Mouse (Mus musculus): Measurements from ENCODE around the gene Fbxo31. TPM values are rescaled to one million over a fixed set of nuclear protein-coding genes. Genes with fewer than 3 reads are reported as not detected.

Fbxo31 gene
- 10.8 and 11.8 TPM in 2 replicates for polyA plus RNA-seq (2015; fragmentation: Nextera tagmentation; extraction: Ambion mirVana)

DNA sequence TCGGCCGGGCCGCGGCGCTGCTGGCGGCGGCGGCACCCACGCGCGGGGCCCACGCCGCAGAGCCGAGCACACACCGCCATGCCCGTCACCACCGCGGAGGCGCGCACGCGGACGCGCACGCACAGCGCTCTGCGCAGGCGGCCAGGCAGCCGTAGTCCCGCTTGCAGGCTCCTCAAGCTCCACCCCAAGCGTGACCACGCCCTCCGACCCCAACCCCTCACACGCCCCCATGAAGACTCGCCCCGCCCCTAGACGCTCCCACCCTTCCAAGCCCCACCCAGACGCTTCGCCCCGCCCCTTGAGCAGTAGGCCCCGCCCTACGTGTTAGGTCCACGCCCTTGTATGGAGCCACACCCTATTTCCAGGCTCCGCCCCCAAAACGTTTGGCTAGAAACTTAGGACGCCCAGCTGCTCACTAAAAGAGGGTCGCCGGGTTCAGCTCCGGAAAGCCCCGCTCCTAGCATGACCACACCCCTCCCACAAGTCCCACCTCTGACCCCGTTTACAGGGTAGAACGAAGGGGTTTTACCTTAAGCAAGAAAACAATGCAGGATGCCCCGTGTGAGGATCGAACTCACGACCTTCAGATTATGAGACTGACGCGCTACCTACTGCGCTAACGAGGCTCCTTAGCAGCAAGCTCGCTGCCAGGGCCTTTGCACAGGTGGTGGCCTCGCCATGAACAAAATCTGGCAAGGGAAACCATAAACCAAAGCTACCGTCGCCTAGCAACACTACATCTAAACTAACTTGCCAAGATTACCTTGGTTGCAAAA is at the start of gene Fbxo31:
Gene Fbxo31, minus strand, starts transcription at position 131 of the 776 bp plus-strand sequence.
- Histone ChIP-seq H3K27me3 (ENCODE audit: control insufficient read depth, insufficient read depth, low read length) (no peaks in the 10 kb centered on the region), H3K4me3 (ENCODE audit: low read length) (peak within 1 kb of the TSS; percentile 93), H3K4me1 (ENCODE audit: control insufficient read depth, insufficient read depth, low read length) (peaks cover 12% of the 10 kb centered on the region), H3K4me2 (ENCODE audit: low read depth, low read length) (peak within 1 kb of the TSS; percentile 94), H3K9ac (ENCODE audit: low read length) (peak within 1 kb of the TSS; percentile 94), H3K27ac (ENCODE audit: low read length) (peak within 1 kb of the TSS; percentile 50), H3K36me3 (ENCODE audit: control insufficient read depth, insufficient read depth) (no peaks in the 10 kb centered on the region), H3K9me3 (replicated peaks; ENCODE audit: control insufficient read depth, low read length) (no peaks in the 10 kb centered on the region)
- ATAC-seq (replicated peaks; ENCODE audit: extremely low read depth, insufficient read depth, low FRiP score): peak; percentile 91
- WGBS: 1% methylated on average over 55 of the region's 63 CpGs

DNA sequence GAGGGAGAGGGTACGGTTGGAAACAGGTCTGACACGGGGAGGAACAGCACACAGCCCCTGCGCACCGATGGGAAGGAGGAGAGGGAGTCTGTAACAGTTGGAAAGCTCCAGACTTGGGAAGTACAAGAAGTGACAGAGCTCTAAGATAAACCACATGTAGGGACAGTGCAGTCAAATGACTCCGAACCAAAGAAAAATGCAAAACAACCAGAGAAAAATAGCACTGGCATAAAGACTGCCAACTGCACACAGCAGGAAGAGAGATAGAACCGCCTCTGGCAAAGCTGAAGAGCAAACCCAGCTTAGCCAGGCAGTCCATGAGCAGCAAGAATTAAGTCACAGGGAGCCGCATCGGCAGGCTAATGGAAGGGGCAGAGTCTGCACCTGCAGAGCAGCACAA is 44.4 kb upstream of the Fbxo31 start:
- WGBS: 85% methylated on average over 8 of the region's 8 CpGs
- Histone ChIP-seq H3K4me3 (ENCODE audit: low read length) (no peak overlapping the region), H3K9ac (ENCODE audit: low read length) (no peak overlapping the region), H3K4me1 (ENCODE audit: control insufficient read depth, insufficient read depth, low read length) (peaks cover 47% of the 10 kb centered on the region), H3K9me3 (replicated peaks; ENCODE audit: control insufficient read depth, low read length) (no peaks in the 10 kb centered on the region), H3K36me3 (ENCODE audit: control insufficient read depth, insufficient read depth) (peaks cover 4% of the 10 kb centered on the region), H3K27me3 (ENCODE audit: control insufficient read depth, insufficient read depth, low read length) (no peaks in the 10 kb centered on the region), H3K27ac (ENCODE audit: low read length) (no peak overlapping the region), H3K4me2 (ENCODE audit: low read depth, low read length) (no peak overlapping the region)
- ATAC-seq (replicated peaks; ENCODE audit: extremely low read depth, insufficient read depth, low FRiP score): no peak

DNA sequence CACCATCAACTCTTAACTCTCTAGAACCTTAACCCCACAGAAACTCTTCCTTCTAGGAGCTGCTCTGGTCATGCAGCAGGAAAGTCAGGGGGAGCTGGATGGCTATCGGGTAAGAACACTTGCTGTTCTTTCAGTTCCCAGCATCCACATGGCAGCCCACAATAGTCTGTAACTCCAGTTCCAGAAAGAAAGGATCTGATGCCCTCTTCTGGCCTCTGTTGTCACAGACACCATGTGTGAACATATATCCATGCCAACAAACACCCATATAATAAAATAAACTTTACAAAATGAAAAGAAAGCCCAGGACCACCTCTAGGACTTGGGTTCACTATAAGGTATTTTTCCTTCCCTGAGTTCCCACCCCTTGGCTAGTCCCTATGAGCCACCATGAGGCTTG is 43.3 kb upstream of the Fbxo31 start:
- no peaks in the 10 kb centered on the region; the same call in 1 of the 2 replicates for H3K27me3 ChIP-seq (ENCODE audit: control insufficient read depth, insufficient read depth, low read length)
- 65% methylated on average over 1 of the region's 1 CpGs for WGBS
- H3K27ac ChIP-seq (ENCODE audit: low read length): no peak overlapping the region
- no peak overlapping the region for H3K9ac ChIP-seq (ENCODE audit: low read length)
- no peak overlapping the region for H3K4me3 ChIP-seq (ENCODE audit: low read length)
- no peak for ATAC-seq (replicated peaks; ENCODE audit: extremely low read depth, insufficient read depth, low FRiP score)
- H3K4me1 ChIP-seq (ENCODE audit: control insufficient read depth, insufficient read depth, low read length): peaks cover 50% of the 10 kb centered on the region
- no peaks in the 10 kb centered on the region for H3K9me3 ChIP-seq (replicated peaks; ENCODE audit: control insufficient read depth, low read length)
- H3K4me2 ChIP-seq (ENCODE audit: low read depth, low read length): no peak overlapping the region
- peaks cover 4% of the 10 kb centered on the region for H3K36me3 ChIP-seq (ENCODE audit: control insufficient read depth, insufficient read depth)

DNA sequence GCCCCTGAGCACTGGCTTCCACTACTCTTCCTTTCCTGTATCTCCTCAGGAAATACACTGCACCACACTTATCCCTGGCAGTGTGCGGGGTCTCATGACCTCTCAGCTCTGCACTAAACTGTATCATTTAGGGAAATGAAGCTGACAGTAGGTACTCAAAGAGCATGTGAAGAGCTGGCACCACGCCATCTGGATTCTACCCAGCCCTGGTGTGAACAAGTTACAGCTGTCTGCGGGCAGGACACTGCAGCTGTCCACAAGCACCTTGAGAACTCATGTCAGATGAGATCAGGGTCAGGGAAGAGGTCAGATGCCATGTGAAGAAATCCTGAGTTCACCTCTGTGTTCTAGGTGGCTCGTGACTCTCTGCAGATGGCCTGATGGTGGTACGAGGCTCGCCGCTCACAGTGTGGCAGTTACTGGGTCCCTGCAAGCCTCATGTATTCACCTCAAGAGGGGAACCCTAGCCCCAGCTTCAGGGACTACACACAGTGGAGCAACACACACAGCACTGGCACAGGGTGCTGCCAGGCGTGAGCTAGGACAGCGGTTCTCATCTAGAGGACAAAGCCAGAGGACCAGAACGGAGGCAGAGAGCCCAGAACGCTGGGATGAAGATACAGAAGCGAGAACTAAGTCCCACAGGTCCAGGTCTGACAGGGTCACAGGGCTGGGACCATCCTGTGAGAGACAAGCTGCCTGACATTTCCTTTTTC is 42.4 kb upstream of the Fbxo31 start:
- Histone ChIP-seq H3K27me3 (ENCODE audit: control insufficient read depth, insufficient read depth, low read length) (no peaks in the 10 kb centered on the region; the same call in 1 of the 2 replicates), H3K9ac (ENCODE audit: low read length) (no peak overlapping the region), H3K36me3 (ENCODE audit: control insufficient read depth, insufficient read depth) (peaks cover 4% of the 10 kb centered on the region), H3K4me3 (ENCODE audit: low read length) (no peak overlapping the region), H3K4me2 (ENCODE audit: low read depth, low read length) (no peak overlapping the region), H3K4me1 (ENCODE audit: control insufficient read depth, insufficient read depth, low read length) (peaks cover 42% of the 10 kb centered on the region), H3K9me3 (replicated peaks; ENCODE audit: control insufficient read depth, low read length) (no peaks in the 10 kb centered on the region), H3K27ac (ENCODE audit: low read length) (peak overlapping the region; percentile 15; the same call in 1 of the 2 replicates)
- no peak; the same call in 1 of the 2 replicates for ATAC-seq (replicated peaks; ENCODE audit: extremely low read depth, insufficient read depth, low FRiP score)
- WGBS: 47% methylated on average over 12 of the region's 12 CpGs

DNA sequence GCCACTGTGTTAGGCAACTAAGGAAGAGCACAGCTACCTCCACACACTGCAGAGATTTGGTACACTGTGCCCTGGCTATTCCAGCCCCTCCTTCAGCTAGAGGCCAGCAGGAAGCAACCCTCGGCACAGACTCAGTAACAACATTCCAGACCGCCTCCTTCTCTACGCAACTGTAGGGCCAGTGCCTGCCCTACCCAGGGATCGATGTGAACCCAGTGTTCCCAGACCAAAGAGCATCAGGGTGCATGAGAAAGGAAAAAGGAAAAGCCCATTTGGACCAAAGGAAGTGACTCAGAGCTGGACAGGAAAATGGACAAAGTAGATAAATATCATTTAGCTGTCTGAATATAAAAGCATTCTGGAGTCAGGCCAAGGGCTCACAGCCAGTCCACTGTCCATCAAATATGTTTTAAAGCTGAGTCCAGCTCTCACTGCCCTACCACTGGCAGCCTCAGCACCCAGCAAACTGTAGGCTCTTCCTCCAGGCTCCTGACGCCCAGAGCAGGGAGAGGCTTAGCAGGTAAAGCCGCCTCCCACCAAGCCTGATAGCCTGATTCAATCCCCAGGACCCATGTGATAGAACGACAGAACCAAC is 40.9 kb upstream of the Fbxo31 start:
- 26% methylated on average over 7 of the region's 7 CpGs for WGBS
- no peak overlapping the region for H3K4me3 ChIP-seq (ENCODE audit: low read length)
- 0 out of 2 replicates have a peak overlapping the region, but pooled peaks have one; percentile 11 for H3K9ac ChIP-seq (ENCODE audit: low read length)
- no peaks in the 10 kb centered on the region for H3K9me3 ChIP-seq (replicated peaks; ENCODE audit: control insufficient read depth, low read length)
- peak overlapping the region; percentile 8; the same call in 1 of the 2 replicates for H3K4me2 ChIP-seq (ENCODE audit: low read depth, low read length)
- ATAC-seq (replicated peaks; ENCODE audit: extremely low read depth, insufficient read depth, low FRiP score): peak; percentile 84
- H3K36me3 ChIP-seq (ENCODE audit: control insufficient read depth, insufficient read depth): peaks cover 4% of the 10 kb centered on the region
- H3K27me3 ChIP-seq (ENCODE audit: control insufficient read depth, insufficient read depth, low read length): no peaks in the 10 kb centered on the region; the same call in 1 of the 2 replicates
- peak overlapping the region; percentile 86 for H3K27ac ChIP-seq (ENCODE audit: low read length)
- peaks cover 38% of the 10 kb centered on the region for H3K4me1 ChIP-seq (ENCODE audit: control insufficient read depth, insufficient read depth, low read length)

DNA sequence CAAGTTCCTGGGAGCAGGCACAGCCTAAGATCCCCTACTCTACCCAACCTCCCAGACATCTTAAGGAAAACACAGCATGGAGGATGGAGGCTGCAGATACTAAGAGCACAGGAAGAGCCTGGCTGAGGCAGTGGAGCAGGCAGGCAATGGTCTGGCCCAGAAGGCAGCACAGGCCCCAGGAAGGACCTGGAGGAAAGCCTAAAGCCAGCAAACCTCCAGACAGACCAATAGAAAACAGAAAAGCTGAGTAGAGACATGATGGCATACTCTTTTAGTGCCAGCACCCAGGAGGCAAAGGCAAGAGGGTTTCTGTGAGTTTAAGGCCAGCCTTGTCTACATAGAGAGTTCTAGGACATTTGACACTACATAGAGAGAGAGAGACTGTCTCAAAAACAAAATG is 34.8 kb upstream of the Fbxo31 start:
- Histone ChIP-seq H3K9me3 (replicated peaks; ENCODE audit: control insufficient read depth, low read length) (no peaks in the 10 kb centered on the region), H3K4me1 (ENCODE audit: control insufficient read depth, insufficient read depth, low read length) (peaks cover 7% of the 10 kb centered on the region), H3K27ac (ENCODE audit: low read length) (no peak overlapping the region), H3K9ac (ENCODE audit: low read length) (no peak overlapping the region), H3K27me3 (ENCODE audit: control insufficient read depth, insufficient read depth, low read length) (no peaks in the 10 kb centered on the region; the same call in 1 of the 2 replicates), H3K4me2 (ENCODE audit: low read depth, low read length) (no peak overlapping the region), H3K36me3 (ENCODE audit: control insufficient read depth, insufficient read depth) (peaks cover 15% of the 10 kb centered on the region), H3K4me3 (ENCODE audit: low read length) (no peak overlapping the region)
- ATAC-seq (replicated peaks; ENCODE audit: extremely low read depth, insufficient read depth, low FRiP score): no peak

DNA sequence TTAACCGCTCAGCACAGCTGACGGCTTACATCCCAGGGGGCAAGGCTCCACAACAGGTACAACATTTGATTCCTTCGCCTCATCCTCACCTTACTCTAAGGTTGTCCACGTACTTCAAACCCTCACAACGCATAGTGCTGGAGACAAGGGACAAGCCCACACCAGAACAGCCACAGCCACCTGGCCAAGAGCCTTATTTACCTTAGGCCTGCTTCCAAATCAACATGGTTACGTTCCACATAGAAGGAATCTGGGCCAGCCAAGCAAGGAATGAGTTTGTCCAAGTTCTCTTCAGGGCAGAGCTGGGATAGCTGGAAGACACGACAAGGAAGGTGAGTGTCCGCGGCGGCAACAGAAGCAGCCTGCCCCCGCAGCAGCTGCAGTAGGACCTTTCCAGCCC is 31.3 kb upstream of the Fbxo31 start:
- H3K4me1 ChIP-seq (ENCODE audit: control insufficient read depth, insufficient read depth, low read length): no peaks in the 10 kb centered on the region
- 86% methylated on average over 11 of the region's 11 CpGs for WGBS
- no peak overlapping the region for H3K4me3 ChIP-seq (ENCODE audit: low read length)
- H3K27me3 ChIP-seq (ENCODE audit: control insufficient read depth, insufficient read depth, low read length): no peaks in the 10 kb centered on the region
- no peaks in the 10 kb centered on the region for H3K9me3 ChIP-seq (replicated peaks; ENCODE audit: control insufficient read depth, low read length)
- no peak overlapping the region for H3K9ac ChIP-seq (ENCODE audit: low read length)
- H3K36me3 ChIP-seq (ENCODE audit: control insufficient read depth, insufficient read depth): peaks cover 33% of the 10 kb centered on the region
- no peak for ATAC-seq (replicated peaks; ENCODE audit: extremely low read depth, insufficient read depth, low FRiP score)
- H3K27ac ChIP-seq (ENCODE audit: low read length): no peak overlapping the region
- no peak overlapping the region for H3K4me2 ChIP-seq (ENCODE audit: low read depth, low read length)

DNA sequence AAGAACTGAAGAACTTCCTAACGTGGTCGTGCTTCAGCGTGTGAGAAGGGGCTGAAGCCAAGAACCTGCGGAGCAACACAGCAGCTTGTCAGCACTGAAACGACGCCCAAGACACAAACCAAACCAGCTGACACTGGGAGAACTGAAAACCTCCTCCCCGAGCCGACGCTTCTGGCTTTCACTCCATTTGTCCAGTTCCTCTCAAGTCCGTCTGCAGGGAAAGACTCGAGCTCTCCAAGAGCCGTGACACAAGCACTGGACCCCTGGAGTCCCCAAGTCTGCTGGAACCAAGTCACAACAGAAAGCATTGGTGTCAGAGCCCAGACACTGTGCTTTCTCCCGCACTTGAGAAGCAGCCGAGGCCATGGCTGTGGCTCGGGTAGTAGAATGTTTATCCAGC is 30.6 kb upstream of the Fbxo31 start:
- Histone ChIP-seq H3K36me3 (ENCODE audit: control insufficient read depth, insufficient read depth) (peaks cover 40% of the 10 kb centered on the region), H3K4me3 (ENCODE audit: low read length) (no peak overlapping the region), H3K9ac (ENCODE audit: low read length) (no peak overlapping the region)

DNA sequence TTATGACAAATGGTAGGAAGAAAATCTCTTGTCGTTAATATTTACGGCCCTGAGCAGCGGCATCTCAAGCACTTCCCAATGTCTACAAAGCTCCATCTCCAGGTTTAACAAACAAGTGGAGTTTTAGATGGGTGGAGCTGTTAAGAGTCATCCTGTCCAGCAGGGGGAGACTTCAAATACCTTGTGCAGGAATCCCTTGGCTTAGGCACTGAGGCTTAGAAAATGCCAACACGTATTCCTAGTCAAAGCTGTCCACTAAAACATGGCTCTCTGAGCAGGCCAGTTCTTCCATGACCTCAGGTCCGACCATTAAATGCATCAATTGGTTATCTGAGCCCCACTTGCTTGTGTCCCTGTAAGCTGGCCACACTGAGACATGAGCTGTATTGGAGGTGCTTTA is 29.1 kb upstream of the Fbxo31 start:
- 82% methylated on average over 5 of the region's 5 CpGs for WGBS

More for the DNA sequence above, 30.6 kb upstream of the Fbxo31 start:
- H3K9me3 ChIP-seq (replicated peaks; ENCODE audit: control insufficient read depth, low read length): no peaks in the 10 kb centered on the region
- no peaks in the 10 kb centered on the region for H3K4me1 ChIP-seq (ENCODE audit: control insufficient read depth, insufficient read depth, low read length)
- no peaks in the 10 kb centered on the region for H3K27me3 ChIP-seq (ENCODE audit: control insufficient read depth, insufficient read depth, low read length)
- no peak overlapping the region for H3K27ac ChIP-seq (ENCODE audit: low read length)
- H3K4me2 ChIP-seq (ENCODE audit: low read depth, low read length): no peak overlapping the region
- ATAC-seq (replicated peaks; ENCODE audit: extremely low read depth, insufficient read depth, low FRiP score): no peak
- WGBS: 71% methylated on average over 15 of the region's 15 CpGs

More for the DNA sequence above, 29.1 kb upstream of the Fbxo31 start:
- Histone ChIP-seq H3K4me2 (ENCODE audit: low read depth, low read length) (no peak overlapping the region), H3K27ac (ENCODE audit: low read length) (no peak overlapping the region), H3K4me3 (ENCODE audit: low read length) (no peak overlapping the region), H3K9me3 (replicated peaks; ENCODE audit: control insufficient read depth, low read length) (no peaks in the 10 kb centered on the region), H3K9ac (ENCODE audit: low read length) (no peak overlapping the region), H3K4me1 (ENCODE audit: control insufficient read depth, insufficient read depth, low read length) (no peaks in the 10 kb centered on the region), H3K36me3 (ENCODE audit: control insufficient read depth, insufficient read depth) (peaks cover 47% of the 10 kb centered on the region), H3K27me3 (ENCODE audit: control insufficient read depth, insufficient read depth, low read length) (no peaks in the 10 kb centered on the region)
- ATAC-seq (replicated peaks; ENCODE audit: extremely low read depth, insufficient read depth, low FRiP score): no peak

Data from heart, embryonic 16.5 days (tissue).